Mouse (Mus musculus) MEL (cell line): ENCODE measurements around the gene Pax4. TPM values are rescaled to one million over a fixed set of nuclear protein-coding genes. Genes with fewer than 3 reads are reported as not detected.

Source experiments
- DNase-seq: peaks from one replicate; pipeline ENCODE4 v3.0.0; 2011; ENCODE audit warnings: low read depth, low spot score
- H3K27ac ChIP-seq: 2 replicates; pipeline ENCODE4 v1.5.1; 2012; ENCODE audit warnings: low read depth, mild to moderate bottlenecking, control low read depth, low read length, moderate library complexity; ENCODE audit not compliant: control insufficient read depth
- H3K27me3 ChIP-seq, 2 experiments: fragments of 150-350 bp in 1 of 2; sonication (generic) in 1 of 2; 2 replicates each; pipeline ENCODE4 v1.6.1; 2012; ENCODE audit warnings: low read length in 2 of 2, mild to moderate bottlenecking in 2 of 2, improper control_type of control experiment in 1 of 2, moderate library complexity in 1 of 2; ENCODE audit not compliant: insufficient read depth in 2 of 2, control insufficient read depth in 1 of 2
- H3K36me3 ChIP-seq, 2 experiments: 2 replicates each; pipeline ENCODE4 v1.6.1; 2012 to 2014; ENCODE audit warnings: low read length in 2 of 2, improper control_type of control experiment in 1 of 2, inconsistent platforms in 1 of 2, mild to moderate bottlenecking in 1 of 2; ENCODE audit not compliant: insufficient read depth in 2 of 2, control insufficient read depth in 1 of 2
- H3K4me1 ChIP-seq, 2 experiments: fragments of 150-350 bp in 1 of 2; sonication (generic) in 1 of 2; 2 replicates each; pipeline ENCODE4 v1.6.1; 2012; ENCODE audit warnings: low read length in 2 of 2, improper control_type of control experiment in 1 of 2, mild to moderate bottlenecking in 1 of 2; ENCODE audit not compliant: insufficient read depth in 2 of 2, control insufficient read depth in 1 of 2
- H3K4me3 ChIP-seq, 2 experiments: fragments of 150-350 bp in 1 of 2; sonication (generic) in 1 of 2; 2 replicates each; pipeline ENCODE4 v1.5.1; 2012; ENCODE audit warnings: low read depth in 2 of 2, low read length in 2 of 2, mild to moderate bottlenecking in 2 of 2, moderate library complexity in 2 of 2, control low read depth in 1 of 2, improper control_type of control experiment in 1 of 2; ENCODE audit not compliant: control insufficient read depth in 1 of 2, insufficient read depth in 1 of 2
- H3K79me2 ChIP-seq: 2 replicates; pipeline ENCODE4 v1.6.1; 2012; ENCODE audit warnings: mild to moderate bottlenecking, low read length, moderate library complexity; ENCODE audit not compliant: control insufficient read depth, poor library complexity, insufficient read depth
- H3K9ac ChIP-seq: 2 replicates; pipeline ENCODE4 v1.6.1; 2012; ENCODE audit warnings: low read depth, mild to moderate bottlenecking, control low read depth, low read length, moderate library complexity; ENCODE audit not compliant: control insufficient read depth, poor library complexity, severe bottlenecking
- H3K9me3 ChIP-seq: fragments of 150-350 bp; sonication (generic); replicated peaks from 2 replicates; pipeline ENCODE4 v1.6.1; 2012; ENCODE audit warnings: mild to moderate bottlenecking, low read length, improper control_type of control experiment, moderate library complexity; ENCODE audit not compliant: insufficient read depth
- CHD1 ChIP-seq: IDR thresholded peaks from 2 replicates; pipeline ENCODE4 v1.6.1; 2012; ENCODE audit warnings: low read depth, mild to moderate bottlenecking, inconsistent platforms, low read length, improper control_type of control experiment
- CHD2 ChIP-seq: IDR thresholded peaks from 2 replicates; pipeline ENCODE4 v1.6.1; 2011; ENCODE audit warnings: low read length, improper control_type of control experiment
- CTCF ChIP-seq, 3 experiments: IDR thresholded peaks in 2 of 3; conservative IDR thresholded peaks in 1 of 3; 2 replicates each; pipeline ENCODE4 v1.5.1; 2011 to 2012; ENCODE audit warnings: low read length in 3 of 3, low read depth in 2 of 3, mild to moderate bottlenecking in 2 of 3, improper control_type of control experiment in 1 of 3, inconsistent platforms in 1 of 3, mixed read lengths in 1 of 3, moderate library complexity in 1 of 3; ENCODE audit not compliant: control insufficient read depth in 1 of 3, insufficient read depth in 1 of 3, poor library complexity in 1 of 3, severe bottlenecking in 1 of 3
- E2F4 ChIP-seq: IDR thresholded peaks from 2 replicates; pipeline ENCODE4 v1.6.1; 2011; ENCODE audit warnings: low read depth, low read length, improper control_type of control experiment, borderline replicate concordance
- EP300 ChIP-seq, 2 experiments: IDR thresholded peaks; 2 replicates each; pipeline ENCODE4 v1.6.1; 2011; ENCODE audit warnings: improper control_type of control experiment in 2 of 2, low read length in 2 of 2, low read depth in 1 of 2, mild to moderate bottlenecking in 1 of 2
- ETS1 ChIP-seq: IDR thresholded peaks from 2 replicates; pipeline ENCODE4 v1.6.1; 2012; ENCODE audit warnings: low read depth, mild to moderate bottlenecking, inconsistent platforms, low read length, improper control_type of control experiment, moderate library complexity
- GABPA ChIP-seq: IDR thresholded peaks from 2 replicates; pipeline ENCODE4 v1.6.1; 2012; ENCODE audit warnings: low read depth, mild to moderate bottlenecking, inconsistent platforms, low read length, improper control_type of control experiment, moderate library complexity
- HCFC1 ChIP-seq: IDR thresholded peaks from 2 replicates; pipeline ENCODE4 v1.6.1; 2012; ENCODE audit warnings: low read depth, mild to moderate bottlenecking, inconsistent platforms, low read length, improper control_type of control experiment, moderate library complexity
- JUND ChIP-seq: IDR thresholded peaks from 2 replicates; pipeline ENCODE4 v1.6.1; 2011; ENCODE audit warnings: low read depth, mild to moderate bottlenecking, improper control_type of control experiment, low read length
- KAT2A ChIP-seq: conservative IDR thresholded peaks from 2 replicates; pipeline ENCODE4 v1.6.1; 2012; ENCODE audit warnings: low read depth, low read length, improper control_type of control experiment, inconsistent platforms
- MAFK ChIP-seq: IDR thresholded peaks from 2 replicates; pipeline ENCODE4 v1.6.1; 2011; ENCODE audit warnings: low read depth, mild to moderate bottlenecking, low read length, improper control_type of control experiment, borderline replicate concordance
- MAZ ChIP-seq: IDR thresholded peaks from 2 replicates; pipeline ENCODE4 v1.6.1; 2012; ENCODE audit warnings: low read depth, mild to moderate bottlenecking, inconsistent platforms, low read length, improper control_type of control experiment
- MEF2A ChIP-seq: IDR thresholded peaks from 2 replicates; pipeline ENCODE4 v1.6.1; 2014; ENCODE audit warnings: low read depth, mild to moderate bottlenecking, inconsistent platforms, low read length, improper control_type of control experiment; ENCODE audit not compliant: poor library complexity, insufficient replicate concordance, severe bottlenecking; ENCODE audit errors: extremely low read depth
- MXI1 ChIP-seq: IDR thresholded peaks from 2 replicates; pipeline ENCODE4 v1.6.1; 2011; ENCODE audit warnings: mild to moderate bottlenecking, low read depth, low read length, improper control_type of control experiment
- MYB ChIP-seq: IDR thresholded peaks from 2 replicates; pipeline ENCODE4 v1.6.1; 2011; ENCODE audit warnings: mild to moderate bottlenecking, low read depth, low read length, improper control_type of control experiment
- MYC ChIP-seq: IDR thresholded peaks from 2 replicates; pipeline ENCODE4 v1.6.1; 2011; ENCODE audit warnings: low read depth, mild to moderate bottlenecking, low read length, improper control_type of control experiment, moderate library complexity
- NELFE ChIP-seq: IDR thresholded peaks from 2 replicates; pipeline ENCODE4 v1.6.1; 2011; ENCODE audit warnings: low read depth, low read length, improper control_type of control experiment
- NRF1 ChIP-seq: IDR thresholded peaks from 2 replicates; pipeline ENCODE4 v1.6.1; 2014; ENCODE audit warnings: low read depth, mild to moderate bottlenecking, inconsistent platforms, low read length, improper control_type of control experiment, moderate library complexity; ENCODE audit not compliant: poor library complexity, insufficient read depth, severe bottlenecking
- POLR2A ChIP-seq, 2 experiments: IDR thresholded peaks; 2 replicates each; pipeline ENCODE4 v1.6.1; 2011 to 2012; ENCODE audit warnings: low read length in 2 of 2, mild to moderate bottlenecking in 2 of 2, control low read depth in 1 of 2, improper control_type of control experiment in 1 of 2, low read depth in 1 of 2, moderate library complexity in 1 of 2; ENCODE audit not compliant: control insufficient read depth in 1 of 2, insufficient read depth in 1 of 2, poor library complexity in 1 of 2
- POLR2AphosphoS2 ChIP-seq: IDR thresholded peaks from 2 replicates; pipeline ENCODE4 v1.6.1; 2011; ENCODE audit warnings: low read length, improper control_type of control experiment
- POLR2AphosphoS5 ChIP-seq: IDR thresholded peaks from 2 replicates; pipeline ENCODE4 v1.6.1; 2012; ENCODE audit warnings: low read depth, borderline replicate concordance, mild to moderate bottlenecking, inconsistent platforms, low read length, moderate library complexity, mixed read lengths
- RAD21 ChIP-seq: IDR thresholded peaks from 2 replicates; pipeline ENCODE4 v1.6.1; 2011; ENCODE audit warnings: mild to moderate bottlenecking, low read depth, low read length, improper control_type of control experiment
- RCOR1 ChIP-seq: IDR thresholded peaks from 2 replicates; pipeline ENCODE4 v1.6.1; 2012; ENCODE audit warnings: low read depth, mild to moderate bottlenecking, inconsistent platforms, low read length, improper control_type of control experiment
- SIN3A ChIP-seq: IDR thresholded peaks from 2 replicates; pipeline ENCODE4 v1.6.1; 2012; ENCODE audit warnings: low read length, improper control_type of control experiment, inconsistent platforms
- SMC3 ChIP-seq: IDR thresholded peaks from 2 replicates; pipeline ENCODE4 v1.6.1; 2011; ENCODE audit warnings: low read depth, low read length, improper control_type of control experiment
- TAL1 ChIP-seq: IDR thresholded peaks from 2 replicates; pipeline ENCODE4 v1.6.1; 2012; ENCODE audit warnings: mild to moderate bottlenecking, inconsistent platforms, low read length, moderate library complexity, mixed read lengths
- TBP ChIP-seq: IDR thresholded peaks from 2 replicates; pipeline ENCODE4 v1.8.0; 2011; ENCODE audit warnings: low read depth, low read length, improper control_type of control experiment
- TCF12 ChIP-seq: IDR thresholded peaks from 2 replicates; pipeline ENCODE4 v1.6.1; 2014; ENCODE audit warnings: low read depth, mild to moderate bottlenecking, inconsistent platforms, low read length, improper control_type of control experiment, moderate library complexity
- UBTF ChIP-seq: IDR thresholded peaks from 2 replicates; pipeline ENCODE4 v1.6.1; 2012; ENCODE audit warnings: low read depth, mild to moderate bottlenecking, inconsistent platforms, low read length, improper control_type of control experiment, moderate library complexity, borderline replicate concordance; ENCODE audit not compliant: insufficient read depth
- USF1 ChIP-seq: IDR thresholded peaks from 2 replicates; pipeline ENCODE4 v1.6.1; 2014; ENCODE audit warnings: low read depth, mild to moderate bottlenecking, inconsistent platforms, low read length, improper control_type of control experiment, moderate library complexity
- USF2 ChIP-seq, 2 experiments: IDR thresholded peaks; 2 replicates each; pipeline ENCODE4 v1.6.1; 2011 to 2012; ENCODE audit warnings: improper control_type of control experiment in 2 of 2, low read length in 2 of 2, borderline replicate concordance in 1 of 2, inconsistent platforms in 1 of 2, low read depth in 1 of 2, mild to moderate bottlenecking in 1 of 2; ENCODE audit not compliant: insufficient read depth in 1 of 2
- ZC3H11A ChIP-seq: IDR thresholded peaks from 2 replicates; pipeline ENCODE4 v1.6.1; 2012; ENCODE audit warnings: low read depth, mild to moderate bottlenecking, inconsistent platforms, low read length, improper control_type of control experiment
- ZKSCAN1 ChIP-seq: IDR thresholded peaks from 2 replicates; pipeline ENCODE4 v1.6.1; 2012; ENCODE audit warnings: low read depth, mild to moderate bottlenecking, inconsistent platforms, low read length, improper control_type of control experiment, moderate library complexity
- ZMIZ1 ChIP-seq: IDR thresholded peaks from 2 replicates; pipeline ENCODE4 v1.6.1; 2012; ENCODE audit warnings: low read depth, mild to moderate bottlenecking, inconsistent platforms, low read length, improper control_type of control experiment, moderate library complexity
- ZNF384 ChIP-seq: IDR thresholded peaks from 2 replicates; pipeline ENCODE4 v1.6.1; 2012; ENCODE audit warnings: low read depth, mild to moderate bottlenecking, inconsistent platforms, low read length, improper control_type of control experiment
- polyA plus RNA-seq, 2 experiments: library from polyadenylated mRNA; stranded (reverse) in 1 of 2; unstranded in 1 of 2; fragments of >175 nt in 1 of 2; fragments of >200 nt in 1 of 2; gene quantifications; 2 replicates each; pipeline versions ENCODE4 v1.2.1 to v1.2.4; 2012; ENCODE audit warnings: low replicate concordance in 2 of 2, low read depth in 1 of 2; ENCODE audit not compliant: insufficient read length in 2 of 2, insufficient read depth in 1 of 2, missing spikeins in 1 of 2
- total RNA-seq: library from RNA; depleted of rRNA; stranded (reverse); fragments of 300-350 nt; gene quantifications from 2 replicates; pipeline ENCODE4 v1.2.3, GENCODE M21; 2012

Pax4 gene
- total and polyA plus RNA-seq, 3 experiments, result not detected

DNA sequence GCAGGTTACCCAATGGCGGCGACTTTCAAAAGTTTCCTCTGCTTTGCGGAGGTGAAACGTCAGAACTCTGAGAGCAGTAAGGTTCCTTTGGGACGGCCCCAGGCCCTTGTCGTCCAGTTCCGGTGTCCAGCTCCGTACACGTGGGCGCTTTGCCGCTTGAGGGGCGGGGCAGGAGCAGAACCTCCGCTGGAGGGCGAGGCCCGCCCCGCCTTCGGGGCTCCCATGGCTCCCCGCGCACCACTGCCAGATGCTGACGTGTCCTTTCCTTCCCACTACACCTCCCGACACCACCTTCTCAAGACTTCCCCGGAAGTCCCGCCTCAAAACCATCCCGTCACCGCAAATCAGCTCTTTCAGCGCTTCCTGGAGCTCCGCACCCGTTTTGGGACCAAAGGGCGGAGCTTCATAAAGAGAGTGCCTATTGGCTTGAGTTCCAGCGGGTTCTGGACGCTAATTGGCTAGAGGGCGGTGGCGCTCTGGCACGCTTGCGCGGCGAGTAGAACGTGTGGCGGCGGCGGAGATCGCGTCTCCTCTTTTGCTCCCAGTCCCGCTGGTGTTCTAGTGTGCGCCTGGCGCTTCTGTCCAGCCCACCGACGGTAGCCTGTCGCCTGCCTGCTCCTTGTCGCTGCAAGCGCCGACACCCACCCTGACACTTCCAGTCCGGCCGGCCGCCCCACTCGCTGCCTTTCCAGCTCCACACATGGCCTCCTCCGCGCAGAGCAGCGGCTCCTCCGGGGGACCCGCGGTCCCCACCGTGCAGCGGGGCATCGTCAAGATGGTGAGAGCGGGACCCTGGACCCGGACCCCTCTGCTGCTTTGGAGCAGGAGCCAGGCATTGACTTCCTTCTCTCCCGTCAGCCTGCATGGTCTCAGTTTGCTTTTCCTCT is 31.0 kb upstream of the Pax4 start:
- Histone ChIP-seq H3K27me3 (no peaks in the 10 kb centered on the region), H3K9me3 (no peaks in the 10 kb centered on the region), H3K9ac (peak overlapping the region; percentile 89), H3K27ac (peak overlapping the region; percentile 75), H3K79me2 (peaks cover 48% of the 10 kb centered on the region), H3K4me1 (peaks cover 15 to 22% of the 10 kb centered on the region in 2 experiments), H3K4me3 (peak overlapping the region; percentile 89 to 91), H3K36me3 (peaks cover 12 to 49% of the 10 kb centered on the region in 2 experiments)
- DNase-seq, result peak; percentile 100
- TF ChIP-seq CTCF (IDR thresholded peaks at IDR 0.05 in 2 of 3, conservative IDR thresholded peaks at IDR 0.05 in 1 of 3; ENCODE audit: control insufficient read depth in 1 of 3, insufficient read depth in 1 of 3, low read depth in 2 of 3, low read length in 3 of 3, poor library complexity in 1 of 3, severe bottlenecking in 1 of 3), result no peak
- peak; percentile 73 for TF ChIP-seq TBP
- TF ChIP-seq RAD21, result no peak
- no peak for TF ChIP-seq UBTF
- TF ChIP-seq USF2 (IDR thresholded peaks at IDR 0.05; ENCODE audit: borderline replicate concordance in 1 of 2, insufficient read depth in 1 of 2, low read depth in 1 of 2, low read length in 2 of 2), result no peak
- TF ChIP-seq JUND, result no peak
- peak; percentile 96 for TF ChIP-seq MYC
- peak; percentile 64 to 93; a peak in 3 of 4 replicates for TF ChIP-seq POLR2A (IDR thresholded peaks at IDR 0.05; ENCODE audit: control insufficient read depth in 1 of 2, insufficient read depth in 1 of 2, low read depth in 1 of 2, low read length in 2 of 2, poor library complexity in 1 of 2)
- TF ChIP-seq SMC3, result no peak
- TF ChIP-seq RCOR1, result no peak
- TF ChIP-seq E2F4, result no peak; the same call in 1 of the 2 replicates
- TF ChIP-seq EP300 (IDR thresholded peaks at IDR 0.05; ENCODE audit: low read depth in 1 of 2, low read length in 2 of 2), result peak in 1 of 2 experiments; percentile 44; a peak in 1 of 4 replicates
- no peak for TF ChIP-seq ZKSCAN1
- no peak; the same call in 1 of the 2 replicates for TF ChIP-seq CHD2
- TF ChIP-seq TCF12, result peak; percentile 26; the same call in 1 of the 2 replicates
- no peak for TF ChIP-seq MAFK
- TF ChIP-seq CHD1, result no peak
- no peak for TF ChIP-seq ZNF384
- peak; percentile 67 for TF ChIP-seq ZMIZ1
- TF ChIP-seq ZC3H11A, result no peak
- TF ChIP-seq MYB, result no peak
- TF ChIP-seq SIN3A, result peak; percentile 97
- TF ChIP-seq MAZ, result peak; percentile 81; the same call in 1 of the 2 replicates
- TF ChIP-seq MXI1, result peak; percentile 99
- no peak for TF ChIP-seq TAL1
- peak; percentile 96 for TF ChIP-seq HCFC1
- TF ChIP-seq POLR2AphosphoS5, result no peak
- peak; percentile 95 for TF ChIP-seq NELFE
- TF ChIP-seq ETS1, result peak; percentile 65
- TF ChIP-seq KAT2A, result peak; percentile 58
- peak; percentile 82 for TF ChIP-seq NRF1
- no peak for TF ChIP-seq GABPA
- no peak for TF ChIP-seq MEF2A
- TF ChIP-seq POLR2AphosphoS2, result peak; percentile 90
- TF ChIP-seq USF1, result peak; percentile 59
